Mouse (Mus musculus) adrenal gland, postnatal 14 days (tissue): ENCODE data around the gene Tm9sf3. TPM values are rescaled to one million over a fixed set of nuclear protein-coding genes. Genes with fewer than 3 reads are reported as not detected.
"Not testable (repeated sequence)": the region's sequence is repeated elsewhere in the genome, so short reads cannot be mapped to it uniquely, and the experiment has no call there.

Experiments
- DNase-seq: peaks from one replicate; pipeline ENCODE4 v3.0.0; 2021; ENCODE audit warnings: mixed read lengths
- long read RNA-seq, 2 experiments: library from polyadenylated mRNA; stranded (forward); transcript quantifications; one replicate each; pipeline ENCODE4 v2.0.0; 2021
- total RNA-seq: library from RNA; stranded (reverse); gene quantifications from 2 replicates; pipeline ENCODE4 v1.2.3, GENCODE M21; 2021

The Tm9sf3 gene
- total RNA-seq: 155 and 156 TPM in 2 replicates
- long read RNA-seq, experiment 1, transcript Tm9sf3-202 (15 exons, 3,170 nt): major isoform, 297 of 328 reads
- long read RNA-seq, experiment 1, partial matches to known transcripts: 20 of 328 reads
- long read RNA-seq, experiment 1, other reads (novel, unspliced or antisense): 11 of 328 reads
- long read RNA-seq, experiment 2, full-length matches to known transcripts: 198 of 239 reads
- long read RNA-seq, experiment 2, partial matches to known transcripts: 11 of 239 reads
- long read RNA-seq, experiment 2, other reads (novel, unspliced or antisense): 30 of 239 reads

DNA sequence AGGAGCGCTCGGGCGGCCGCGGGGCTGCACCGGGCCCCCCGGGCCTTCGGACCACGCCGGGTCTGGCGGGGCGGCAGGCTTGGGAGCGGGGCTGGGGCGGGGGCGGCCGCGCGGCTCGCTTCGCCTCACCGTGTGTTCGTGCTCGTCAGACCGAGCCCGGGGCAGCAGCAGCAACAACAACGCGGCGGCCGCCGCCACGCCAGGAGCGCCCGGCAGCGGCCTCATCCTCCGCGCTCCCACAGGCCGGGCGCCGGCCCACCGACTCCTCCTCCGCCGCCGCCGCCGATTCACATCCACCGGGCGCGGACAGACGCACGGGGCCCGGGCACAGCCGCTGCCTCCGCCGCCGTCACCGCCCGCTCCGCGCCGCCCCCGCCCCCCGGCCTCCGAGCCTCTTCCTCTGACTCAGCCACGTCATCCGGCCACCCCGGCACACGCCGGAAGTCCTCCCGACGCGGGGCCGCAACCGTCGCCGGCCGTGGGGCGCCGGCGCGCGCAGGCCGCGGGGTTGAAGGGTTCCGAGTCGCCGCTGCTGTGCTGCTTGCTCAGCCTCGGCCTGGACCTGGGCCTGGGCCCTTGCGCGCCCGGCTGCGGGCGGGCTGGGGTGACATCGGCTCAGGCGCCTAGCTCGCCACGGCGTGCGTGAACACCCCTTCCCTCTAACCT, at the start of gene Tm9sf3:
Gene Tm9sf3, minus strand, starts transcription at position 368 of the 666 bp plus-strand sequence.
- peak; percentile 95 for DNase-seq

DNA sequence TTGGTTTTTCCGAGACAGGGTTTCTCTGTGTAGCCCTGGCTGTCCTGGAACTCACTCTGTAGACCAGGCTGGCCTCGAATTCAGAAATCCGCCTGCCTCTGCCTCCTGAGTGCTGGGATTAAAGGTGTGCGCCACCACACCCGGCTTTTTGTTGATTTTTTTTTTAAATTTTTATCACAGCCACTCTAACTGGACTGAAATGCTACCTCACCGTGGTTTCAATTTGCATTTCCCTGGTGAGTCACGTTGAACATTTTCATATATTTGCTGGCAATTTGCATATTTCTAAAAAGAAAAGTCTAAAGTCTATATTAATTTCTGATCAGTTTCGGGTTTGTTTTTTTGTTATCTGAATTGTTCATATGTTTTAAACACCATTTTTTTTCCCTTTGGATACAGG, 48.8 kb upstream of the Tm9sf3 start:
- DNase-seq: not testable (repeated sequence)

DNA sequence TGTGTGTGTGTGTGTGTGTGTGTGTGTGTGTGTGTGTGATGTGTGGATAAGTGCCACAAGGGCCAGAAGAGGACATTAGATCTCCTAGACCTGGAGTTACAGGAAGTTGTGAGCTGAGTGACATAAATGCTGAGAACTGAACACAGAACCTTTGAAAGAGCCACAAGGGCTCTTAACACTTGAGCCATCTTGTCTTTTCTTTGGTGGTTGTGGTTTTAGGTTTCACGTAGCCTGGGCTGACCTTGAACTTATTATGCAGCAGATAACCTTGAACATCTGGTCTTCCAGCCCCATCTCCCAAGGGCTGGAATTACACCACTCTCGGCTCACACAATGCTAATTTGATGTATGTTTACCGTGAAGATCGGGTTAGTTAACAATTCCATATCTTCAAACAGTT, 48.2 kb upstream of the Tm9sf3 start:
- DNase-seq: no peak

DNA sequence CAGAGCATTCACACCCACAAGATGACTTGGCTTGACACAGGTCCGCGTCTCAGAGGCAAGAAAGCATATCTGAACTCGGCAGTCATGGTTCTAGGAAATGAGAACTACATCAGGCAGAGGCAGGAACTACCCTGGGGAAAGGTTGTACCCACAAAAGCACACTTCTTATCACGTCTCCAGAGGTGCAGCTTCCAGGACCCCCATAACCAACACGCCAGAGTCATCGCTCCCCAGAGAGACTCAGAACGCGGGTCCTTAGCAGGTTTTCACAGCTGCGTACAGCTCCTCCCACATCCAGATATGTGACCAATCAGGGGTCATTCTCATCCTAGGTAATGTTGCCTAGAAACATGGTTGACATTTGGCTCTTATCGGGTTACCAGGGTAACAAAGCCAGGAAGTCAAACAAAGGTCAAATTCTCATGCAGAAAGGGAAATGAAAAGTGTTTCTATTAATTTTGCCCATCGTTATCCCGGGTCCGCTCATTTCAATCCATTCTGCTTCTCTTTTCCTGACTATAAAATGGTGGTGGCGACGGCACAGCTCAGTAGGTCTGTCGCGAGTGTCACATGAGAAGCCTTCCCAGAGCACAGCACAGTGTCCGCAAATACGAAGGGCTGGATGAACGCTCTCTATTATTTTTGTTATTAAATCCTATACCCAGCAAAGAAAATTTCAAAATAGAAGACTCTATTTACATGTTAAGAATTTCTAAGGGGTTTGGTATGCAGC, 47.3 kb upstream of the Tm9sf3 start:
- peak; percentile 64 for DNase-seq

DNA sequence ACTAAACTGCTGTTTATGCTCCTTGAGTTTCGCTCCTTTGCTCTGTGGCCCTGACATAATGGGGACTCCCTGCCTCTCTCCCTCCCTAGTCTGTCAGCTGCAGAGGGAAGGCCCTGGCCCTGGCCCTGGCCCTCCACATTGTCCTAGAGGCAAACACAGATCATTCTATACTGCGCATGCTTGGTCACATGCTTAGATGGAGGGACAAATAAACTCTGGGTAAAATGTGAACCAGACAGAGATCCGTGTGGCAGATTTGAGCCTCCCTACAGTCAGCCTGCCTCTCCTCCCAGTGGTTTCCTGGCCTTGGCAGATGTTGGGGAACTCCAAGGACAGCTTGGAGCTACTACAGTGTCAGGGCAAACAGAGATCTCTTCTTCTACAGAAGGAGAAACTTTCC, 40.1 kb upstream of the Tm9sf3 start:
- peak; percentile 48 for DNase-seq

DNA sequence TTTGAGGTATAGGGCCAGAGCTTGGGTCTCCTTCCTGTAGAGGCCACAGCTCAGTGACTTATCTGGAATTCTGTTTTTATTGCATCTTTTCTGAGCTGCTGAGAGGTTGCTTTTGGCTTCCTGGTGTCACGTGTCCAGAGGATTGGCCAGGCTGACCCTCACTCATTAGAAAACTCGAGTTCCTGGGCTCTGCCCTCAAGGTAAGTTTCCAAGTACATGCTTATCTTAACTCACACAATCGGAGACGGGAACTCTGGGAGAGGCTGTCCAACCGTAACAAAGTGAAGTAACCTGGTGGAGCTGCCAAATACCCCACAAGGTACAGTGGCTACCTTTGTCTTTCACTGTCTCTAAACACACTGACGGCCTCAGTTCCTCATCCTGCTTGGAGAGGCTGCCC, 39.6 kb upstream of the Tm9sf3 start:
- DNase-seq: no peak

DNA sequence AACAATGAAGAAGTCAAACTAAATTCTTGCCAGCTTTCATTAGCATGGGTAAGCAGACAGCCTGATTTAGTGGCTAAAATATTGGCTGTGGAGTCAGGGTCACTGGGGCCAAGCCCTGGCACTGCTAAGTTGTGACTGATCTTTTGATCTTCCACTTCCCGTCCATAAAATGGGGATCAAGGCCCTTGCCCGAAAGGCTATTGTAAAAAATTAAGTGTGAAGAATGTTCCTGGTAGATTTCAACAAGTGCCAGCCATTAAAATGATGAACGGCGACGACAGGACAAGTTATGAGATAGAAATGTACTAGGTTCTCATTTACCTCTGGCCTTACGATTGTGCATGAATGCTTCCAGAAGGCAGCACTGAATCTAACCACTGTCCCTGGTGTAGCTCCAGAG, 38.1 kb upstream of the Tm9sf3 start:
- DNase-seq: peak; percentile 45

DNA sequence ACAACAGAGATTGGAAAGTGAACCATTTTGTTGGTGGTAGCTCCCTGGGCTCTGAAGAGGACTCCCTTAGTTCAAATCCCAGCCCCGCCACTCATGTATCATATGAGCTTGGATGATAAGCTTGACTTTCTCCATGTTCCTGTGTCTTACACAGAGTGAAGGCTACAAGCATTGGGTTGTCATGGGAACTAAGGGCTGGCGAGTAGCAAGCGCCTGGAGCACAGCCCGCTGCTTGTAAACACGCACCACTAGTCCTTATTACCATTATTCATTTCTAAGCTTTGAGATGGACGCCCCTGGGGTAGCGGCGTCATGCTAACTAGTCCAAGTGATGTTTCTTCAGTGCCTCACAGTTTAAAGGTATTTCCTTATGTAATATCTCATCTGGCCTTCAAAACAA, 35.6 kb upstream of the Tm9sf3 start:
- no peak for DNase-seq

DNA sequence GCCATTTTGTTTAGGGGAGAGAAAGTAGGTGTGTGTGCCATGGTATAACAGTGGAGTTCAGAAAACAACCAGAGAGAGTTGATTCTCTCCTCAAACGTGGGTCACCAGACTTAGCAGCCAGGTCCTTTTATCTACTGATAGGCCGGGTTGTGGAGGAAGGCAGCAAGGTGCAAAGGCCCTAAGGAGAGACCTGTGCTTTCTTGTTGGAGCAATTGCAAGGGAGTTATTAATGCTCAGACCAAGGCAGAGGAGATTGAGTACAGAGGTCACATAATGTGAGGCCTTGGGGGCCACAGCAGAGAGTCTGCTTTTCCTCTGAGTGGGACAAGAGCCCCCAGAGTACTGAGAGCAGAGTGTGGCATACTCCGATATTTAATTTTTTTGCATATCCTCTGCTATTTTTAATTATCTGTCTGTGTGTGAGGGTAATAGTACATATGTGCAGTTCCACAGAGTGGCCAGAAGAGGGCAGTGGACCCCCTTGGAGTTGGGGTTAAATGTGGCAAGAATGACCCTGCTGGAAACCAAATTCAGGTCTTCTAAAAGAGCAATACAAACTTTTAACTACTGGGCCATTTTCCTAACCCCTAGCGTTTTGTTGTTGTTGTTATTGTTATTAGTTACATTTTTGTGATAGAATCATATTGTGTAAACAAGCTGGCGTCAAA, 27.3 kb upstream of the Tm9sf3 start:
- peak; percentile 59 for DNase-seq

DNA sequence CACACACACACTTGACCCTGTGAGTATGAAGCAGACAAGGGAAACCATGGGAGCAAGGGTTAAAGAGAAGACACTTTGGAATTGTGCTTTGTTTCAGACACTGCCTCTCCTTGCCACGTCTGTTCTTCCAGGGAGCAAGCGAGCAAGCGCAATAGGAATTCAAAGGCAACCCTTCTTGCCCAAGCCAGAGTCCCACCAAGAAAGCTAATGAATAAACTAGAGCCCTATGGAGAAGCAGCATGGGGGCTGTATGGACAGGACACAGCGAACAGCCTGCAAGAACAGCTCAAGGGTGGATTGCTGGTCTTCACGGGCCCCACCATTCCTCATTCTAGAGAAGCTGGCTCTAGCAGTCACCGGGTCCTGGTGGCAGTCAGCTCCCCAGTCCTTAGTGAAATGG, 24.8 kb upstream of the Tm9sf3 start:
- no peak for DNase-seq

DNA sequence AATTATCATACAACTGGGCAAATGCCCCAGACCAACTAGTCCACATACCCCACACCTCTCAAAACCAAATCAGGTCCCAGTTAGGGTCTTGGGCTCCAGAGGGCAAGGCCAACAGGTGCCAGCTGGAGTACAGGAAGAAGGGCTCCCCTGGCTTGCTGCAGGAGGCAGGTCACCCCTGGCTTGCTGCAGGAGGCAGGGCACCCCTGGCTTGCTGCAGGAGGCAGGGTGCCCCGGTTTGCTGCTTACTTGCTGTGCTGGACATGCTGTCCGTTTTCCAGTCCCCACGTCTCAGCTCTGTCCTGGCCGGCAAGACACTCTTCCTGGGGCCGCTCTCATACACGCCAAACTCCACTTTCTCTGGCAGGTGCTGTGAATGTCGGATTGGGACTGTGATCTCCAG, 23.4 kb upstream of the Tm9sf3 start:
- no peak for DNase-seq

DNA sequence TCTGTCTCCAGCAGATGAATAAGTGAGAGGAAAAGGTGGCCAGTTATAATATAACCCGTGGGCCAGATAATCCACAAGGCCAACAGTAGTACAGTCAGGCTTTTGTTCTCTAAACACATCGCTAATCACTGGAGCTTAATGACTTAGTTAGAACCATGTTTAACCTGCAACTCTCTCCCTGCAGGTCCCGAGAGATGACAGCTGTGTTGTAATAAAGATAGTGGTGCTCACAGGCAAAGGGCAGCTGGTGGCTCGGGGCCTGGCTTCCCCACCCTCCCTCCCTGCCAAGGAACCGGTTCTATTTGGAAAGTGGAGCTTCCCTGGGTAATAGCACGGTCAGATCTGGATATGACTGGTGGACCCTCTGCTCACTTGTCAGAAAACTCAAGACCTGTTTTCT, 20.7 kb upstream of the Tm9sf3 start:
- no peak for DNase-seq

DNA sequence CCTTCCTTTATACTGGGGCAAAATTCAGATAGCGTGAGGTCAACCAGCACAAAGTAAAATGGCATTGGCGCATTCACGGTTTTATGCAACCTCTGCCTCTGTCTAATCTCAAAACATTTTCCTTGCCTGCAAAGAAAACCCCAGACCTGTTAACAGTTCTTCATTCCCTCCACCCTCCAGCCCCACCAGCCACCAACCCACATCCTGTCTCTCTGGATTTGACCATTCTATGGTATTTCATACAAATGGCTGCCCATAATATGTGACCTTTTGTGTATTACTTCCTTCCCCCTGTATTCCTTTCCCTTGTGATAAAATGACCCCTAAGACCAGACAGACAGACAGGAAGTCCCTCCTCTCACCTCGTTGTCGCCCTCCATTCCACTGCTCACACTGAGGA, 18.9 kb upstream of the Tm9sf3 start:
- DNase-seq: no peak

DNA sequence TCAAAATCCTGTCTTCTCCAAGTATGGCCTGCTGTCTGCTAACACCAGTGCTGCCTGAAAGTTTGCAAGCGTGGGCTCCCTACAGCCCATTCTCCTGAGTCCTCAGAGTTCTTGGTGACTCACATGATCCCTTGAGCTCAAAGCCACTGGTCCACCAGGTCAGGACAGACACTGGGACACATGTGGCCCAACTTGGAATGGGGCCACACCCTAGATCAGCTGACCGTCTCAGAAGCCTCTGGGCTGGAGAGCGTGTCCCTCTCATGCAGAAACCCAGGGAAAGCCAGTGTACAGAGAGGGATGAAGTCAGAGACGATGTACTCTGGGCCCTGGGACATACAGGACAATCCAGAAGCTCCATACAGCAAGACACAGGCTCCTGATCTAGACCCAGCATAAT, 18.4 kb upstream of the Tm9sf3 start:
- peak; percentile 32 for DNase-seq

DNA sequence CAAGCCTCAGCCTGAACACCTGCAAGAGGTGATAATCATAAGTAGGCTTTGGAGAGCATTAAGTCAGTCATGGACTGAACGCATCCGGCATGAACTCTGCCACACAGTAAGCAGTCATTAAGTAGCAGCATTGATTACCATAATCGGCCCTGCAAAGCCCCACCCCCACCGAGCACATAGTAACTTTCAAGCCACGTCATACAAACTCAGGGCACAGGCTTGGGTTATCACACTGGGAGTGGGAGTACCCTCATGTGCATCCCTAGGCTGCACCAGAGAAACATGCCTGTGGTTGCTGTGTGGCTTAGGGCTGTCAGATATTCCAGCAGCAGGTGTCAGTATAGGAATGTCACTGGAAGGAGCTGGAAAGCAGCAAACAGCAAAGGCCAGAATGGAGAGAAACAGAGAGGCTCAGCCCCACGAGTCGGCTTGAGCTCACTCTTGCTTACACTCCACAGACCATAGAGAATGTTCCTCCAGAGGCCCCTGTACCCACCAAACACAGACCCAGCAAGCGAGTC, 16.0 kb upstream of the Tm9sf3 start:
- no peak for DNase-seq

DNA sequence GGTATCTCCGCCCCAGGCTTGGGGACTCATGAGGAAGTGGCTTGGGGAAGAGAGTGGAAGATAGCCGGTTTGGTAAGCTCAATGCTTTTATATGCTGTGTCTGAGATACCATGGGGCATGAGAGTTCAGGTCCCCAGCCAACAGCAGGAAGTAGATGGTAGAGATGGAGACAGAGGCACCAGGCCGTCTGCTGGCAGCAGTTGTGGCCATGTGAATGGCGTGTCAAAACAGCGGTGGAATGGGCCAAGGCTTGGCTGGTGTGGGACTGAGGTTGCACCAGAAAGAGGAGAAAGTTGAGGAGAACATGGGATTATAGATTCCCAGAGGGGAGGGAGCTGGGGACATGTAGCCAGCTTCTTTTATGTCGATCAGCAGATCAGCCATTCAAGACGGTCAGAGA, 14.8 kb upstream of the Tm9sf3 start:
- DNase-seq: peak; percentile 67

DNA sequence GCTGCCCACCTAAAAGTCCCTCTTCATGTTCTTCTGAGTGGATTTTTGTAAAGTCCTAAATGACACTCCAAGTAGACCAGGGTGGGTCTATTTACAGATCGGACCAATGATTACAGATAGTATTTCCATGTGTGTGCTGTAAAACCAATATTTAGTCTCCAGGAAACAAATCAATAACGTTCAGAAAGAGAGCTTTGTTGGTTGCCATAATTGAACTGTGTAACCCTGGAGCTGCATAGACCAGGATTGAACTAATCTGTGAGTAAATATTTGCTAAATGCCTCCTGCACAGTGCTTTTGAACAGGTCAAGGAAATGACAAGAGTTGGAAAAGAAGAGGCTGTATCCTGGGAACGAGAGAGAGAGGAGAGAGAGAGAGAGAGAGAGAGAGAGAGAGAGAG, 11.8 kb upstream of the Tm9sf3 start:
- no peak for DNase-seq

DNA sequence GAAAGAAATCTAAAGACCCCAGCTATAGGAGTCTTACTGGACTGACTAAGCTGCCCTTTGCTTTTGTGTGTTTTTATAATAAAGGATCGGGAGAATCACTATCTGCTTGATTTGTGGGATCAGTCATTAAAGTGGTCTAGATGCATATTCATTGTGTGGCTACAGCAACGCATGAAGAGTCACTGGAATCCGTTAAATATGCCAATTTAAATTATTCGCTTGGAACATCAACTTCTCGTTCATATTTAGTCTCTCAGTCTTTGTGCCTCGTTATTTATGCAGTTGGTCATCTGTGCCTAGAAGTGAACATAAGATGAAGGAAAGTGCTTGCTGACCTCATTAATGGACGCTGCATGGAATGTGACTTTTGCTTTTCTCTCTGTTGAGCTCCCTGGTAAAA, 7.1 kb upstream of the Tm9sf3 start:
- DNase-seq: no peak

DNA sequence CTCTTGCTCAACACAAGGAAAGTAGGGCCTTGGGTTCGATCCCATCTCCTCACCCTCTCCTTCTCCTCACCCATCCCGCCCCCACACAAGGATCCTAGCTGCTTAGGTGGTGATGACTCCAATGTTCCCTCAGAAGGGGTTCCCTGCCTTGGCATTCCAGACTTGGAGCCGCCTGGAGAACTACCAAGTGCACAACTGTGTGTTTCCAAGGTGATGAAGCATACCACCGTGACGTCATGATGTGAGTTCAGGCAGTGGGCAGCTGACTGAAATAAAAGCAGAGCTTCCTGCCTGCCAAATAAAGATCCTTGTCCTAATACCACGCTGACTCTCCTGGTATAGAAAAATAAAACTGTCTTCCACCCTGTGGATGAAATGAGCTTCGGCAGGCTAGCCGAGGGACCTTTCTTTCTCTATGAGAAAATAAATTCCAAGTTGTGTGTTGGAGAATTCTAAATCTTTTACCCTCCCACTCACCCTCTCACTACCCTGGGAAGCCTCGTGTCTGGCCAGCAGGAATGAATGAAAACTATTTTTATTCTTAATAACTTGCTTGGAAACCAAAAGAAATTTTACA, 6.4 kb upstream of the Tm9sf3 start:
- peak; percentile 68 for DNase-seq

DNA sequence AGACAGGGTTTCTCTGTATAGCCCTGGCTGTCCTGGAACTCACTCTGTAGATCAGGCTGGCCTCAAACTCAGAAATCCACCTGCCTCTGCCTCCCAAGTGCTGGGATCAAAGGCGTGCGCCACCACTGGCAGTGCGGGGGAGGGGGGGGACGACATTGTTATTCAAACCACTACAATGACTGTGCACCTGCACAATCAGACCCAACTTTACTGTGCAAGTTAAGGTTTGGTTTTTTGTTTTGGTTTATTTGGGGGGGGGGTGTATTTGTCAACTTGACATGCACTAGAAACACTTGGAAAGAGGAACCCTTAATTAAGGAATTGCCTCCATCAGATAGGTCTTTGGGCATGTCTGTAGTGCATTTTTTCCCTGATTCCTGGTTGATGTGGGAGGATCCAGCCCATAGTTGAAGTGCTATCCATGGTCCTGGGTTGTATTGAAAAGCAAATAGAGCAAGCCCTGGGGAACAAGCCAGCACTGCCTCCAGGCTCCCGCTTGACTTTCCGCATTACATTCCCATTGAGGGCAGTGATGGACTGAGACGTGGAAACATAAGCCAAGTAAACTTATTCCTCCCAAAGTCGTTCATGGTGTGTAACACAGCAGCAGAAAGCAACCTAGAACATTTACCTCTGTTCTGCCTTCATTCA, 2.6 kb upstream of the Tm9sf3 start:
- no peak for DNase-seq

DNA sequence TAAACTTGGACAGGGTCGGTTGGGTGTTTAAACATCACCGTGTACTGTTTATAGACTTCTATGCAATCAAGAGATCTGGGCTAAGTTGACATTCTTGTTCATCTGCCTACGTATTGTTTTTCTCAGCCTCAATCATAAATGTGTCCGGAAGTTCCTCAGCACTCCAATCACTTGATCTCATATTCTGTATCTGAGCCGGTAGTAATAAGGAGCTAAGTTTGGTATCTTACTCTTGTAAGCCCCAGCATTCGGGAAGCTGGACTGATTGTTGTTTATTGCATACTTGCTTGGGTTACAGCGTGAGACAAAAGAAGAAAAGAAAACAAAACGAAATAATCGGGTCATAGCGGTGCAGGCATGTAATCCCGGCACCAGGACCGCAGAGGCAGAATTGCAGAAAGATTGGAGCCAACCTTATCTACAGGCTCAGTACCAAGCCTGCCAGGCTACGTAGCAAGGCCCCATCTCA, 568 bp upstream of the Tm9sf3 start:
- no peak for DNase-seq
